Mouse (Mus musculus): ENCODE data around the gene Lst1.
A peak's percentile ranks its signal among the peaks of the same experiment; 100 is the strongest.

GRCm38 (mm10) chr17:35236996-35237395 is 48.8 kb upstream of the Lst1 start:
- TF ChIP-seq CTCF (IDR thresholded peaks at IDR 0.05; ENCODE audit: extremely low read depth, insufficient read depth, low read length) (no peak), POLR2A (IDR thresholded peaks at IDR 0.05; ENCODE audit: extremely low read depth, insufficient read depth, low read length) (peak; percentile 57; the same call in 1 of the 2 replicates)

Measured in cortical plate, adult 2 months (tissue).